Mouse (Mus musculus) naive thymus-derived CD4-positive, alpha-beta T cell, adult 2 months (primary cell): ENCODE results near the gene Lin37.
A peak's percentile ranks its signal among the peaks of the same experiment; 100 is the strongest.

Source experiments
- DNase-seq: peaks from one replicate; pipeline ENCODE4 v3.0.0-alpha.2; 2011; ENCODE audit warnings: low read depth

Gene Lin37

GRCm38 (mm10) chr7:30586455-30587020 lies 26.9 kb upstream of the Lin37 start:
- no peak for DNase-seq

- DNase-seq = no peak
These were observed 25.5 kb upstream of the Lin37 start for GRCm38 (mm10) chr7:30585170-30585569.

- no peak for DNase-seq
These were observed 24.7 kb upstream of the Lin37 start for GRCm38 (mm10) chr7:30584339-30584738.

GRCm38 (mm10) chr7:30581547-30581946 lies 21.9 kb upstream of the Lin37 start:
- no peak for DNase-seq

GRCm38 (mm10) chr7:30579950-30580349 lies 20.3 kb upstream of the Lin37 start:
- DNase-seq = no peak

GRCm38 (mm10) chr7:30572969-30573368 lies 13.3 kb upstream of the Lin37 start:
- no peak for DNase-seq

- DNase-seq = no peak
These were observed 12.8 kb upstream of the Lin37 start for GRCm38 (mm10) chr7:30572389-30572788.

- DNase-seq = no peak
These were observed 7.9 kb upstream of the Lin37 start for GRCm38 (mm10) chr7:30567555-30567954.

GRCm38 (mm10) chr7:30566033-30566432 lies 6.4 kb upstream of the Lin37 start:
- no peak for DNase-seq

- DNase-seq = peak; percentile 55
These were observed 5.4 kb upstream of the Lin37 start, which contains the start of gene Igflr1 for GRCm38 (mm10) chr7:30564970-30565571. Gene Igflr1, plus strand, starts transcription at chr7:30565427.

- no peak for DNase-seq
These were observed 4.3 kb upstream of the Lin37 start for GRCm38 (mm10) chr7:30563906-30564280.

- DNase-seq = peak; percentile 98
These were observed 3.7 kb upstream of the Lin37 start, which contains the start of the genes U2af1l4, Gm49396 and Psenen for GRCm38 (mm10) chr7:30563117-30563905. Gene U2af1l4, plus strand, starts transcription at chr7:30563301. Gene Gm49396, plus strand, starts transcription at chr7:30563344. Gene Psenen, minus strand, starts transcription at chr7:30563627.

- peak; percentile 61 for DNase-seq
These were observed 3.0 kb upstream of the Lin37 start for GRCm38 (mm10) chr7:30562526-30563116.

- DNase-seq = peak; percentile 28
These were observed 658 bp upstream of the Lin37 start for GRCm38 (mm10) chr7:30560296-30560695.

GRCm38 (mm10) chr7:30558656-30559442 lies 789 bp downstream of the Lin37 start:
- DNase-seq = no peak

- no peak for DNase-seq
These were observed 1.6 kb downstream of the Lin37 start for GRCm38 (mm10) chr7:30557901-30558514.

- peak; percentile 44 for DNase-seq
These were observed 2.6 kb downstream of the Lin37 start for GRCm38 (mm10) chr7:30556894-30557536.

- no peak for DNase-seq
These were observed 5.6 kb downstream of the Lin37 start for GRCm38 (mm10) chr7:30553810-30554584.

- DNase-seq = no peak
These were observed 6.5 kb downstream of the Lin37 start for GRCm38 (mm10) chr7:30553021-30553589.
